In the genomic region with DNA sequence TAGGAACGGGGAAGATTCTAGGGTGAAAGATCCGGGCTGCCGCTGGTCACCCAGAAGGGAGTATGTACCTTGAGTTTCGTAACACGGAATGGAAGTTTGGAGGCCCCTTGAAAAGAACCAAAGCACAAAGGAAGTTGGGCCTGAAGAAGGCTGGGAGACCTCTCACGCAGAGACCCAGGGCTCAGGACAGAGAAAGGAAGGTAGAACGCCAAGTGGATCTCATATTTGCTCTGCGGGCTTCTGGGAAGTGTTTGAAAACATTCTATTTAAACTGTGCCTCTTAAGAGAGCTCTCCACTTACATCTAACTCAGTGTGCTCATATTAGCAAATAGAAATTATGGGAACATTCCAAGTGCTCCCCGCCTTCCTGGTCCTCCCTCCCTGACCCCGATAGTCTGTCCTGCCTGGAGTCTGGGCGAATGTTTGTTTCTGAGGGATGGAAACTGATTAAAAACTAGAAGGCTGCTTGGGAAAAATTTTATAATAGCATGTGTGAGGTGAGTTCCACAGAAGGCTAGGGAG, we compare ENCODE assay signal across 19 mouse cellular contexts. TPM values are rescaled to one million over a fixed set of nuclear protein-coding genes. Genes with fewer than 3 reads are reported as not detected.
DNase-seq lines count a peak whose midpoint lies in the region; ATAC-seq and TF ChIP-seq lines count a peak whose summit lies in the region.
"Had no signal": no experiment of that assay in that cellular context is flagged by ENCODE, and none has a peak within 500 bp of the region (broad histone marks: within the 10 kb centered on the region; RNA-seq: fewer than 3 reads in every experiment).

No protein-coding gene starts in this region.

- H3K9ac ChIP-seq in kidney, embryonic 15.5 days, result no peak overlapping the region
- no peak overlapping the region for H3K9ac ChIP-seq in embryonic facial prominence, embryonic 12.5 days
- H3K9ac ChIP-seq: forebrain, embryonic 13.5 days; hindbrain, embryonic 15.5 days; liver, embryonic 14.5 days had no signal

- ATAC-seq in kidney, embryonic 15.5 days (replicated peaks; ENCODE audit: low FRiP score), result no peak
- ATAC-seq in embryonic facial prominence, embryonic 12.5 days (ENCODE audit: insufficient number of reproducible peaks, insufficient read depth, low FRiP score, low TSS enrichment), result no peak
- ATAC-seq: activated CD4-positive, CD25-positive, alpha-beta regulatory T cell, adult 4 months; forebrain, embryonic 13.5 days had no signal

- DNase-seq in kidney, postnatal 10 days, result no peak
- DNase-seq in lung, adult 2 months, result peak; percentile 57
- DNase-seq in lung, postnatal 36 days, result peak; percentile 86
- DNase-seq in cerebellum, postnatal 14 days, result no peak
- DNase-seq in right cerebral cortex, adult 2 months (ENCODE audit: low spot score in 2 of 2), result no peak
- DNase-seq: adrenal gland, postnatal 14 days; cerebellum, adult 18-20 months; gastrocnemius, postnatal 36 days; heart, postnatal 14 days; kidney, adult 18-20 months; layer of hippocampus, postnatal 36 days had no signal

- no peak for TF ChIP-seq POLR2A in lung, adult 2 months (IDR thresholded peaks at IDR 0.05; ENCODE audit: borderline replicate concordance, extremely low read depth, low read depth, low read length)

- 85% methylated on average over 11 of the region's 11 CpGs for whole genome bisulfite sequencing in kidney, embryonic 15.5 days
- WGBS in embryonic facial prominence, embryonic 12.5 days, result 90% methylated on average over 11 of the region's 11 CpGs
- 66% methylated on average over 11 of the region's 11 CpGs for WGBS in lung, adult 2 months

- no peaks in the 10 kb centered on the region for H3K9me3 ChIP-seq in kidney, embryonic 15.5 days (replicated peaks)
- H3K9me3 ChIP-seq in embryonic facial prominence, embryonic 12.5 days, result no peaks in the 10 kb centered on the region
- H3K9me3 ChIP-seq: forebrain, embryonic 13.5 days; hindbrain, embryonic 15.5 days had no signal

- no peak for TF ChIP-seq CTCF in lung, adult 2 months (IDR thresholded peaks at IDR 0.05; ENCODE audit: insufficient read depth, low read length)

- H3K27me3 ChIP-seq in kidney, embryonic 15.5 days, result no peaks in the 10 kb centered on the region
- H3K27me3 ChIP-seq in embryonic facial prominence, embryonic 12.5 days, result no peaks in the 10 kb centered on the region
- H3K27me3 ChIP-seq: hindbrain, embryonic 15.5 days had no signal

- H3K4me2 ChIP-seq in kidney, embryonic 15.5 days, result no peak overlapping the region
- H3K4me2 ChIP-seq in embryonic facial prominence, embryonic 12.5 days (replicated peaks), result no peak overlapping the region
- H3K4me2 ChIP-seq: forebrain, embryonic 13.5 days; heart, embryonic 11.5 days; hindbrain, embryonic 15.5 days had no signal

- H3K27ac ChIP-seq in kidney, embryonic 15.5 days, result peak overlapping the region; percentile 19
- 0 out of 2 replicates have a peak overlapping the region, but pooled peaks have one; percentile 41 for H3K27ac ChIP-seq in embryonic facial prominence, embryonic 12.5 days
- H3K27ac ChIP-seq: forebrain, embryonic 13.5 days; hindbrain, embryonic 15.5 days; liver, embryonic 14.5 days had no signal

- no peak overlapping the region for H3K4me3 ChIP-seq in kidney, embryonic 15.5 days (replicated peaks)
- H3K4me3 ChIP-seq in embryonic facial prominence, embryonic 12.5 days, result no peak overlapping the region
- no peak overlapping the region for H3K4me3 ChIP-seq in lung, adult 2 months (replicated peaks; ENCODE audit: extremely low read depth, low read depth, low read length)
- H3K4me3 ChIP-seq: forebrain, embryonic 13.5 days; hindbrain, embryonic 15.5 days; megakaryocyte, embryonic 14.5 days had no signal

- peaks cover 20% of the 10 kb centered on the region for H3K4me1 ChIP-seq in kidney, embryonic 15.5 days
- peaks cover 21% of the 10 kb centered on the region for H3K4me1 ChIP-seq in embryonic facial prominence, embryonic 12.5 days
- H3K4me1 ChIP-seq in lung, adult 2 months (ENCODE audit: control insufficient read depth, insufficient read depth, low read length), result peaks cover 17% of the 10 kb centered on the region

- no peaks in the 10 kb centered on the region; the same call in 1 of the 2 replicates for H3K36me3 ChIP-seq in kidney, embryonic 15.5 days
- H3K36me3 ChIP-seq in embryonic facial prominence, embryonic 12.5 days, result no peaks in the 10 kb centered on the region
- H3K36me3 ChIP-seq: hindbrain, embryonic 15.5 days had no signal

RNA-seq across cellular contexts. Expression of a gene that starts 6.9 kb away (rescaled TPM):
- polyA plus RNA-seq in kidney, embryonic 15.5 days (2015; fragmentation: Nextera tagmentation; extraction: Ambion mirVana), result 66.4 and 67.8 TPM in 2 replicates
- 85.6 and 89.7 TPM in 2 replicates for polyA plus RNA-seq in embryonic facial prominence, embryonic 12.5 days (2016; fragmentation: Nextera tagmentation; extraction: Ambion mirVana)
- polyA plus RNA-seq in lung, adult 2 months (2012; rRNA removed), result 9.4 and 14.3 TPM in 2 replicates

Comparison
In these comparisons a context has a peak if more than half of its experiments do, and no peak if none do; other contexts are left out.
1. DNase-seq: peak in lung, adult 2 months (single experiment) and lung, postnatal 36 days (single experiment); none in kidney, postnatal 10 days (single experiment), cerebellum, postnatal 14 days (0 of 2) and right cerebral cortex, adult 2 months (0 of 2).